Mouse (Mus musculus) c-Kit-positive CD71-positive TER-119-negative erythroid progenitor cells, embryonic 14.5 days (primary cell): ENCODE data around the gene Rhox6.
"Not testable (repeated sequence)": the region's sequence is repeated elsewhere in the genome, so short reads cannot be mapped to it uniquely, and the experiment has no call there.

Experiments
- DNase-seq: peaks from one replicate; pipeline ENCODE4 v3.0.0-alpha.2; 2013; ENCODE audit warnings: low read depth

The Rhox6 gene

GRCm38 (mm10) chrX:37826610-37827009 lies at the start of gene Rhox6:
Gene Rhox6, plus strand, starts transcription at chrX:37826910.
- not testable (repeated sequence) for DNase-seq

GRCm38 (mm10) chrX:37807286-37808080 lies 19.2 kb upstream of the Rhox6 start:
- no peak for DNase-seq

GRCm38 (mm10) chrX:37809396-37809795 lies 17.3 kb upstream of the Rhox6 start:
- DNase-seq, result no peak

GRCm38 (mm10) chrX:37811179-37811578 lies 15.5 kb upstream of the Rhox6 start:
- no peak for DNase-seq

GRCm38 (mm10) chrX:37815665-37816064 lies 11.0 kb upstream of the Rhox6 start:
- no peak for DNase-seq

- DNase-seq, result not testable (repeated sequence)
These were observed 4.7 kb downstream of the Rhox6 start, which contains the start of gene Rhox7a for GRCm38 (mm10) chrX:37831386-37831785. Gene Rhox7a, plus strand, starts transcription at chrX:37831686.

- DNase-seq, result no peak
These were observed 44.9 kb downstream of the Rhox6 start for GRCm38 (mm10) chrX:37871641-37872040.

- DNase-seq, result no peak
These were observed 52.1 kb downstream of the Rhox6 start, which contains the start of gene Rhox8 for GRCm38 (mm10) chrX:37878844-37879243. Gene Rhox8, minus strand, starts transcription at chrX:37878944.
